8 mouse cellular contexts compared by ENCODE assay signal in the genomic region with DNA sequence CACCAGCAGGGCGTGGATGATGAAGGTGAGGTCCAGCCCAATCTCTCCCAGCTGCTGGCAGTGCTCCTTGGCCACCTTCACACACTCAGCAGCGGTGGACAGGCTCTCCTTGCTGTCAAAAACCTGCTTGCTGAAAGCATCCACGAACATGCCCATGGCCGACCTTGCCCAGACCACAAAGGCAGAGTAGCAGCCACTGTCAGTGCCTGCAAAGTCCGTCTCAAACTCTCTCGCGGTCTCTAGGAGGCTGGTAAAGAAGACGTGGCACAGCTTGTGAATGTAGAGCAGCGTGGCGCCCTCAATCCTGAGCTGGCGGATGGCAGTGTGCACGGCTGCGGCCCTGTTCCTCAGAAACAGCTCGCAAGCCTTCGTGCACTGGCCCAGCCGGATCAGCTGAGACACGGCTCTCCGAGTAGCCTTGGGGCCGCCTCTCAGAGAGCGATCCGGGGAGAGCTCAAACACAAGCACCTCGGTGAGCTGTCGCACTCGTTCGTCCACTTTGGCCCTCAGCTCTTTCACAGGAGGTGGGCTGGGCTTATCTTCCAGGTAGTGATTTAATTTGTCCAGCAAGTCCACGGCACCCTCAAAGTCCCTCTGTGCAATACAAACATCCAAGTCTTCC. TPM values are rescaled to one million over a fixed set of nuclear protein-coding genes. Genes with fewer than 3 reads are reported as not detected.
DNase-seq lines count a peak whose midpoint lies in the region; ATAC-seq lines count a peak whose summit lies in the region.

No protein-coding gene starts in this region.

- H3K4me2 ChIP-seq in hindbrain, embryonic 13.5 days: peak overlapping the region; percentile 98
- H3K4me2 ChIP-seq in midbrain, embryonic 13.5 days (replicated peaks): peak overlapping the region; percentile 95

- H3K4me1 ChIP-seq in hindbrain, embryonic 13.5 days (replicated peaks): peaks cover 57% of the 10 kb centered on the region
- H3K4me1 ChIP-seq in midbrain, embryonic 13.5 days (replicated peaks): peaks cover 52% of the 10 kb centered on the region

- WGBS in hindbrain, embryonic 13.5 days: 86% methylated on average over 26 of the region's 26 CpGs
- 86% methylated on average over 26 of the region's 26 CpGs for WGBS in midbrain, embryonic 13.5 days

- intact Hi-C loops in left cerebral cortex, postnatal 25 days (cut with DNase I): loop anchor here (2.0 to 5.0 kb wide), 3 partner anchors 53 to 136 kb away; partner anchors contain the start of genes Egln1 and Tsnax

- H3K9me3 ChIP-seq in hindbrain, embryonic 13.5 days: no peaks in the 10 kb centered on the region
- no peaks in the 10 kb centered on the region for H3K9me3 ChIP-seq in midbrain, embryonic 13.5 days

- ATAC-seq in hindbrain, embryonic 13.5 days (ENCODE audit: low FRiP score): no peak
- no peak for ATAC-seq in midbrain, embryonic 13.5 days

- H3K9ac ChIP-seq in hindbrain, embryonic 13.5 days: peak overlapping the region; percentile 95
- H3K9ac ChIP-seq in midbrain, embryonic 13.5 days (replicated peaks): peak overlapping the region; percentile 89

- peak overlapping the region; percentile 88; the same call in 1 of the 2 replicates for H3K27ac ChIP-seq in hindbrain, embryonic 13.5 days
- 0 out of 2 replicates have a peak overlapping the region, but pooled peaks have one; percentile 86 for H3K27ac ChIP-seq in midbrain, embryonic 13.5 days

- H3K4me3 ChIP-seq in hindbrain, embryonic 13.5 days: peak overlapping the region; percentile 97
- H3K4me3 ChIP-seq in midbrain, embryonic 13.5 days (replicated peaks): peak overlapping the region; percentile 87

- H3K27me3 ChIP-seq in hindbrain, embryonic 13.5 days: no peaks in the 10 kb centered on the region
- no peaks in the 10 kb centered on the region for H3K27me3 ChIP-seq in midbrain, embryonic 13.5 days

- H3K36me3 ChIP-seq in hindbrain, embryonic 13.5 days: peaks cover 54% of the 10 kb centered on the region
- H3K36me3 ChIP-seq in midbrain, embryonic 13.5 days: peaks cover 54% of the 10 kb centered on the region

- peak; percentile 18 for DNase-seq in adrenal gland, postnatal 25 days
- no peak for DNase-seq in adrenal gland, adult 2 months
- peak; percentile 13 for DNase-seq in ovary, postnatal 36 days (ENCODE audit: low spot score)
- DNase-seq in ovary, adult 18-20 months (ENCODE audit: low spot score): no peak
- DNase-seq in left cerebral cortex, postnatal 25 days (ENCODE audit: low spot score in 2 of 2): no peak
- DNase-seq in adipocyte (ENCODE audit: low spot score): no peak

RNA-seq across cellular contexts. Expression of gene Exoc8, which starts 1.4 kb away (rescaled TPM):
- total RNA-seq in adrenal gland, postnatal 25 days (2021): 25.2 and 27.7 TPM in 2 replicates
- 10 to 100 TPM; 19.9 to 24.2 TPM for total RNA-seq in adrenal gland, adult 2 months (2021)
- 9.1 and 10.6 TPM in 2 replicates for polyA plus RNA-seq in adrenal gland, adult 2 months (2012; rRNA removed)
- polyA plus RNA-seq in hindbrain, embryonic 13.5 days (2015; fragmentation: Nextera tagmentation; extraction: Ambion mirVana): 13.2 and 13.8 TPM in 2 replicates
- polyA plus RNA-seq in midbrain, embryonic 13.5 days (2015; fragmentation: Nextera tagmentation; extraction: Ambion mirVana): 11.8 and 14.4 TPM in 2 replicates
- 10 to 100 TPM; 36.2 to 38.9 TPM for total RNA-seq in left cerebral cortex, postnatal 25 days (2021)

RNA-seq across cellular contexts. Expression of gene Sprtn, which starts 1.6 kb away (rescaled TPM):
- 19.7 and 24.1 TPM in 2 replicates for total RNA-seq in adrenal gland, postnatal 25 days (2021)
- 10 to 100 TPM; 19.4 to 19.9 TPM for total RNA-seq in adrenal gland, adult 2 months (2021)
- polyA plus RNA-seq in adrenal gland, adult 2 months (2012; rRNA removed): 7.7 and 9.7 TPM in 2 replicates
- polyA plus RNA-seq in hindbrain, embryonic 13.5 days (2015; fragmentation: Nextera tagmentation; extraction: Ambion mirVana): 9.5 and 10.6 TPM in 2 replicates
- 11.5 and 14.1 TPM in 2 replicates for polyA plus RNA-seq in midbrain, embryonic 13.5 days (2015; fragmentation: Nextera tagmentation; extraction: Ambion mirVana)
- total RNA-seq in left cerebral cortex, postnatal 25 days (2021): 10 to 100 TPM; 12.7 to 12.9 TPM

RNA-seq across cellular contexts. Expression of gene 2810004N23Rik, which starts 33.2 kb away (rescaled TPM):
- total RNA-seq in adrenal gland, postnatal 25 days (2021): 35.2 and 41.4 TPM in 2 replicates
- total RNA-seq in adrenal gland, adult 2 months (2021): 10 to 100 TPM; 25.9 to 28.0 TPM
- polyA plus RNA-seq in adrenal gland, adult 2 months (2012; rRNA removed): 7.6 and 10.7 TPM in 2 replicates
- polyA plus RNA-seq in hindbrain, embryonic 13.5 days (2015; fragmentation: Nextera tagmentation; extraction: Ambion mirVana): 30.4 and 32.1 TPM in 2 replicates
- polyA plus RNA-seq in midbrain, embryonic 13.5 days (2015; fragmentation: Nextera tagmentation; extraction: Ambion mirVana): 35.9 and 37.4 TPM in 2 replicates
- total RNA-seq in left cerebral cortex, postnatal 25 days (2021): 10 to 100 TPM; 20.3 to 21.6 TPM

RNA-seq across cellular contexts. Expression of gene Gnpat, which starts 33.3 kb away (rescaled TPM):
- 109 and 119 TPM in 2 replicates for total RNA-seq in adrenal gland, postnatal 25 days (2021)
- 100 to 1,000 TPM in 1 of 2 experiments, 10 to 100 TPM in 1; 81.0 to 108 TPM for total RNA-seq in adrenal gland, adult 2 months (2021)
- 66.9 and 77.8 TPM in 2 replicates for polyA plus RNA-seq in adrenal gland, adult 2 months (2012; rRNA removed)
- polyA plus RNA-seq in hindbrain, embryonic 13.5 days (2015; fragmentation: Nextera tagmentation; extraction: Ambion mirVana): 83.6 and 85.0 TPM in 2 replicates
- polyA plus RNA-seq in midbrain, embryonic 13.5 days (2015; fragmentation: Nextera tagmentation; extraction: Ambion mirVana): 99.1 and 106 TPM in 2 replicates
- total RNA-seq in left cerebral cortex, postnatal 25 days (2021): 10 to 100 TPM; 49.6 to 55.2 TPM

RNA-seq across cellular contexts. Expression of gene Egln1, which starts 53.0 kb away (rescaled TPM):
- 57.5 and 57.6 TPM in 2 replicates for total RNA-seq in adrenal gland, postnatal 25 days (2021)
- 10 to 100 TPM; 56.1 to 68.0 TPM for total RNA-seq in adrenal gland, adult 2 months (2021)
- 25.3 and 32.7 TPM in 2 replicates for polyA plus RNA-seq in adrenal gland, adult 2 months (2012; rRNA removed)
- 16.9 and 17.2 TPM in 2 replicates for polyA plus RNA-seq in hindbrain, embryonic 13.5 days (2015; fragmentation: Nextera tagmentation; extraction: Ambion mirVana)
- 18.0 TPM in 2 replicates for polyA plus RNA-seq in midbrain, embryonic 13.5 days (2015; fragmentation: Nextera tagmentation; extraction: Ambion mirVana)
- 10 to 100 TPM; 67.3 to 67.5 TPM for total RNA-seq in left cerebral cortex, postnatal 25 days (2021)

Comparison
In these comparisons a context has a peak if more than half of its experiments do, and no peak if none do; other contexts are left out.
1. DNase-seq: peak in adrenal gland, postnatal 25 days (single experiment) and ovary, postnatal 36 days (single experiment); none in adrenal gland, adult 2 months (single experiment), ovary, adult 18-20 months (single experiment), left cerebral cortex, postnatal 25 days (0 of 2) and adipocyte (single experiment).